Mouse (Mus musculus): ENCODE measurements around the gene Rprd2.
"Not testable (repeated sequence)": the region's sequence is repeated elsewhere in the genome, so short reads cannot be mapped to it uniquely, and the experiment has no call there.

Rprd2 gene

GRCm38 (mm10) chr3:95818571-95819288 is at the start of gene Rprd2:
Rprd2 (minus strand) TSS chr3:95818863.
- peak; percentile 92 for DNase-seq (ENCODE audit: low read depth, low spot score)

- no peak for DNase-seq (ENCODE audit: low read depth, low spot score)
Observed at GRCm38 (mm10) chr3:95867408-95867807, 48.7 kb upstream of the Rprd2 start.

- no peak for DNase-seq (ENCODE audit: low read depth, low spot score)
Observed at GRCm38 (mm10) chr3:95866071-95866470, 47.4 kb upstream of the Rprd2 start.

GRCm38 (mm10) chr3:95865571-95865970 is 46.9 kb upstream of the Rprd2 start:
- no peak for DNase-seq (ENCODE audit: low read depth, low spot score)

GRCm38 (mm10) chr3:95865050-95865449 is 46.4 kb upstream of the Rprd2 start:
- DNase-seq (ENCODE audit: low read depth, low spot score): peak; percentile 93

GRCm38 (mm10) chr3:95863578-95863977 is 44.9 kb upstream of the Rprd2 start:
- DNase-seq (ENCODE audit: low read depth, low spot score): no peak

- DNase-seq (ENCODE audit: low read depth, low spot score): peak; percentile 79
Observed at GRCm38 (mm10) chr3:95861796-95862195, 43.1 kb upstream of the Rprd2 start.

- DNase-seq (ENCODE audit: low read depth, low spot score): no peak
Observed at GRCm38 (mm10) chr3:95861216-95861615, 42.6 kb upstream of the Rprd2 start.

GRCm38 (mm10) chr3:95860323-95860722 is 41.7 kb upstream of the Rprd2 start:
- DNase-seq (ENCODE audit: low read depth, low spot score): no peak

GRCm38 (mm10) chr3:95858278-95858677 is 39.6 kb upstream of the Rprd2 start:
- not testable (repeated sequence) for DNase-seq (ENCODE audit: low read depth, low spot score)

- DNase-seq (ENCODE audit: low read depth, low spot score): not testable (repeated sequence)
Observed at GRCm38 (mm10) chr3:95857050-95857449, 38.4 kb upstream of the Rprd2 start.

- DNase-seq (ENCODE audit: low read depth, low spot score): no peak
Observed at GRCm38 (mm10) chr3:95856115-95856514, 37.5 kb upstream of the Rprd2 start.

- DNase-seq (ENCODE audit: low read depth, low spot score): peak; percentile 97
Observed at GRCm38 (mm10) chr3:95855502-95856089, 36.9 kb upstream of the Rprd2 start, which contains the start of gene Prpf3. Prpf3 (minus strand) TSS chr3:95855885.

GRCm38 (mm10) chr3:95851317-95851716 is 32.7 kb upstream of the Rprd2 start:
- DNase-seq (ENCODE audit: low read depth, low spot score): no peak

GRCm38 (mm10) chr3:95850611-95851010 is 31.9 kb upstream of the Rprd2 start:
- DNase-seq (ENCODE audit: low read depth, low spot score): no peak

GRCm38 (mm10) chr3:95842503-95843214 is 24.0 kb upstream of the Rprd2 start:
- DNase-seq (ENCODE audit: low read depth, low spot score): no peak

- DNase-seq (ENCODE audit: low read depth, low spot score): no peak
Observed at GRCm38 (mm10) chr3:95839250-95839649, 20.6 kb upstream of the Rprd2 start.

GRCm38 (mm10) chr3:95829053-95829452 is 10.4 kb upstream of the Rprd2 start:
- DNase-seq (ENCODE audit: low read depth, low spot score): no peak

- DNase-seq (ENCODE audit: low read depth, low spot score): no peak
Observed at GRCm38 (mm10) chr3:95826275-95826674, 7.6 kb upstream of the Rprd2 start.

GRCm38 (mm10) chr3:95820046-95821010 is 1.7 kb upstream of the Rprd2 start:
- DNase-seq (ENCODE audit: low read depth, low spot score): peak; percentile 22

GRCm38 (mm10) chr3:95819351-95819985 is 805 bp upstream of the Rprd2 start:
- DNase-seq (ENCODE audit: low read depth, low spot score): peak; percentile 100
